Mouse (Mus musculus) liver, embryonic 11.5 days (tissue): ENCODE data around the gene Ldlrad3. TPM values are rescaled to one million over a fixed set of nuclear protein-coding genes. Genes with fewer than 3 reads are reported as not detected.

Experiments
- ATAC-seq: fragments of 200-750 bp; cut with Nextera tagmentation; replicated peaks from 2 replicates; pipeline ENCODE4 v1.8.0; 2017; ENCODE audit warnings: moderate number of reproducible peaks, mild to moderate bottlenecking, moderate TSS enrichment, moderate library complexity; ENCODE audit not compliant: low FRiP score
- DNase-seq: peaks from one replicate; pipeline ENCODE4 v3.0.0-alpha.2; 2017; ENCODE audit warnings: low spot score
- H3K27ac ChIP-seq: fragments of 300-500 bp; sonication (generic); 2 replicates; pipeline ENCODE4 v1.5.1; 2014; ENCODE audit warnings: mild to moderate bottlenecking, low read depth, low read length, control low read depth
- H3K27me3 ChIP-seq: fragments of 300-500 bp; sonication (generic); replicated peaks from 2 replicates; pipeline ENCODE4 v1.6.1; 2014; ENCODE audit warnings: low read length, mixed read lengths; ENCODE audit not compliant: control insufficient read depth, insufficient read depth
- H3K36me3 ChIP-seq: fragments of 300-500 bp; sonication (generic); 2 replicates; pipeline ENCODE4 v1.6.1; 2014; ENCODE audit warnings: mild to moderate bottlenecking, low read length, moderate library complexity, mixed read lengths; ENCODE audit not compliant: control insufficient read depth, insufficient read depth
- H3K4me1 ChIP-seq: fragments of 300-500 bp; sonication (generic); replicated peaks from 2 replicates; pipeline ENCODE4 v1.6.1; 2014; ENCODE audit warnings: low read length, mixed read lengths; ENCODE audit not compliant: control insufficient read depth, insufficient read depth
- H3K4me2 ChIP-seq: fragments of 300-500 bp; sonication (generic); 2 replicates; pipeline ENCODE4 v1.6.1; 2014; ENCODE audit warnings: mild to moderate bottlenecking, control low read depth, moderate library complexity
- H3K4me3 ChIP-seq: fragments of 300-500 bp; sonication (generic); 2 replicates; pipeline ENCODE4 v1.5.1; 2014; ENCODE audit warnings: low read depth, low read length, control low read depth
- H3K9ac ChIP-seq: fragments of 300-500 bp; sonication (generic); 2 replicates; pipeline ENCODE4 v1.6.1; 2014; ENCODE audit warnings: low read depth, low read length, control low read depth
- H3K9me3 ChIP-seq: fragments of 300-500 bp; sonication (generic); 2 replicates; pipeline ENCODE4 v1.6.1; 2016; ENCODE audit warnings: low read length, inconsistent platforms, mixed read lengths; ENCODE audit not compliant: control insufficient read depth
- WGBS: fragments of 180-500 bp; shearing (Covaris S2); extraction: QIAGEN DNeasy Blood & Tissue Kit; methylation state at CpG from one replicate; pipeline ENCODE4 v1.1.7; 2014; 5-methylcytosine and 5-hydroxymethylcytosine counted together
- polyA plus RNA-seq: library from polyadenylated mRNA; unstranded; fragments of >200 nt; fragmentation: Nextera tagmentation; extraction: Ambion mirVana; gene quantifications from 2 replicates; pipeline ENCODE4 v1.2.1, GENCODE M21; 2014

The Ldlrad3 gene
- 17.9 TPM in 2 replicates for polyA plus RNA-seq

- ATAC-seq, result peak; percentile 97
- 1% methylated on average over 75 of the region's 77 CpGs for WGBS
- Histone ChIP-seq H3K9me3 (no peaks in the 10 kb centered on the region), H3K4me3 (peak within 1 kb of the TSS; percentile 77), H3K27me3 (no peaks in the 10 kb centered on the region), H3K36me3 (no peaks in the 10 kb centered on the region), H3K4me1 (0 out of 2 replicates have a peak, but pooled peaks cover 2% of the 10 kb centered on the region), H3K4me2 (peak within 1 kb of the TSS; percentile 92), H3K9ac (peak within 1 kb of the TSS; percentile 77), H3K27ac (peak within 1 kb of the TSS; percentile 56; the same call in 1 of the 2 replicates)
- peak; percentile 96 for DNase-seq
Observed at GRCm38 (mm10) chr2:102185951-102186561, at the start of gene Ldlrad3. Ldlrad3 (minus strand) TSS chr2:102186385.

DNA sequence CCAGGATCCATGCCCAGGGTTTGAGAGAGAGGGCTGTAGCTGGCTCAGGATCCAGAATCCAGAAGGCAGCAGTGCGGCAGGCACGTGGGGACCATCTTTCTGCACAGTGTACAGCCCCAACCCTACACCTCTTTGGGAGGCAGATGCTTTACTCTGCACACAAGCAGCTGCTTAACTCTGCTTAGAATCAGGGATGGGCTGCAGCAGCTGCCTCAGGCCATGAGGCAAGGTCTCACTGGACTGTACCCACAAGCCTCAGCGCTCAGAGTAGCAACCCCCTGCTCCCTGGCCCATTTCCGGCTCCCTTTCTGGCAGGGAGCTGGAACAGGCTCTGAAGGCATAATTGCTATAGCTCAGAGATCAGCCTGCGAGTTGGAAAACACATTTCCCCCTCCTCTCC, 45.3 kb upstream of the Ldlrad3 start:
- WGBS, result 65% methylated on average over 5 of the region's 5 CpGs
- DNase-seq (no peak), ATAC-seq (no peak)
- Histone ChIP-seq H3K9ac (no peak overlapping the region), H3K36me3 (no peaks in the 10 kb centered on the region), H3K9me3 (no peaks in the 10 kb centered on the region), H3K27ac (no peak overlapping the region), H3K4me2 (no peak overlapping the region), H3K27me3 (no peaks in the 10 kb centered on the region), H3K4me1 (no peaks in the 10 kb centered on the region; the same call in 1 of the 2 replicates), H3K4me3 (no peak overlapping the region)

GRCm38 (mm10) chr2:102229126-102229525, 42.9 kb upstream of the Ldlrad3 start:
- DNase-seq (no peak), ATAC-seq (no peak)
- H3K4me1 ChIP-seq, result no peaks in the 10 kb centered on the region; the same call in 1 of the 2 replicates
- H3K27ac ChIP-seq, result no peak overlapping the region
- no peaks in the 10 kb centered on the region for H3K9me3 ChIP-seq
- no peak overlapping the region for H3K4me2 ChIP-seq
- no peak overlapping the region for H3K4me3 ChIP-seq
- no peaks in the 10 kb centered on the region for H3K36me3 ChIP-seq
- H3K27me3 ChIP-seq, result no peaks in the 10 kb centered on the region
- H3K9ac ChIP-seq, result no peak overlapping the region
- 89% methylated on average over 2 of the region's 2 CpGs for WGBS

DNA sequence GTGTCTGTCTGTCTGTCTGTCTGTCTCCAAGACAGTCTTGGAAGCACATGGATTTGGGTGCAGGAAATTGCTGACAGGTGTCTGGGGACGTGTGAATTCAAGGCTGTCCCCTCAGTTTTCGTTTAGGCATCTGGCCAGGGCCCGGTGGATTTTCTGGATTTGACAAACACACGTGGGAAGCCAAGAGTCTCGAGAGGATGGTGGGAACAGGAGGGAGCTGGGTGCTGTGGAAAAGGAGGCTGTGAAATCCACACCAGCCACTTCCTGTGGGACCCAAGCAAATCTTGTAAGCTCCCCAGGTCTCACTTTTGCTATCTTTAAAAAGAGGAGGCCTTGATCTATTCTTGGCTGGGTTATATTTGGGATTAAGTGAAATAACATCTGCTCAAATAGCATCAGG, 42.1 kb upstream of the Ldlrad3 start:
- ATAC-seq, result no peak
- no peak overlapping the region for H3K27ac ChIP-seq
- DNase-seq, result no peak
- H3K4me3 ChIP-seq, result no peak overlapping the region
- no peaks in the 10 kb centered on the region for H3K27me3 ChIP-seq
- no peaks in the 10 kb centered on the region; the same call in 1 of the 2 replicates for H3K4me1 ChIP-seq
- no peak overlapping the region for H3K9ac ChIP-seq
- no peaks in the 10 kb centered on the region for H3K36me3 ChIP-seq
- 71% methylated on average over 5 of the region's 5 CpGs for WGBS
- no peaks in the 10 kb centered on the region for H3K9me3 ChIP-seq
- H3K4me2 ChIP-seq, result no peak overlapping the region

GRCm38 (mm10) chr2:102227839-102228238, 41.7 kb upstream of the Ldlrad3 start:
- DNase-seq (no peak), ATAC-seq (no peak)
- Histone ChIP-seq H3K4me3 (no peak overlapping the region), H3K9me3 (no peaks in the 10 kb centered on the region), H3K27ac (no peak overlapping the region), H3K27me3 (no peaks in the 10 kb centered on the region), H3K4me2 (no peak overlapping the region), H3K9ac (no peak overlapping the region), H3K4me1 (no peaks in the 10 kb centered on the region; the same call in 1 of the 2 replicates), H3K36me3 (no peaks in the 10 kb centered on the region)
- 78% methylated on average over 8 of the region's 8 CpGs for WGBS

DNA sequence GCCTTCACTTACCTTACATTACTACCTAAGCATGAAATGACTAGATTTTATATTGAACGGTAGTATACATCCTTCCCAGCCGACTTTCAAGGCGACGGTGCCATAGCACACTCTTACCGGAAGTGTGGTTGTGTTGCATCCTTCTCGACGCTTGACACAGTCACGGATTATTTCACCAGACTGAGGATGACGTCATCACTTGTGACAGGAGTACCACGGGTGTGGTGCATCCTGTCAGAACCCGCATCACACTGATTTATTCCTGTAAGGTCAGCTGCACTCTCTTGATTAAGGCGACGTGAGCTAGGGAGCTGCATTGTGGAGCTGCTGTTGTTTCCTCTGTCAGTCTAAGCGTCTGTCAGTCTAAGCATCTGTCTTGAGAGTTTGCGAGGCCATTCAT, 40.1 kb upstream of the Ldlrad3 start:
- H3K4me2 ChIP-seq, result no peak overlapping the region
- no peak overlapping the region for H3K4me3 ChIP-seq
- no peaks in the 10 kb centered on the region for H3K27me3 ChIP-seq
- no peak overlapping the region for H3K9ac ChIP-seq
- ATAC-seq (no peak), DNase-seq (no peak)
- no peaks in the 10 kb centered on the region for H3K9me3 ChIP-seq
- H3K4me1 ChIP-seq, result no peaks in the 10 kb centered on the region; the same call in 1 of the 2 replicates
- WGBS, result 66% methylated on average over 15 of the region's 15 CpGs
- no peaks in the 10 kb centered on the region for H3K36me3 ChIP-seq
- no peak overlapping the region for H3K27ac ChIP-seq

- Histone ChIP-seq H3K27ac (no peak overlapping the region), H3K27me3 (no peaks in the 10 kb centered on the region), H3K4me2 (no peak overlapping the region), H3K4me1 (no peaks in the 10 kb centered on the region), H3K36me3 (no peaks in the 10 kb centered on the region), H3K4me3 (no peak overlapping the region), H3K9ac (no peak overlapping the region), H3K9me3 (no peaks in the 10 kb centered on the region)
- WGBS, result 27% methylated on average over 11 of the region's 11 CpGs
- DNase-seq (no peak), ATAC-seq (no peak)
Observed at GRCm38 (mm10) chr2:102223355-102224128, 37.4 kb upstream of the Ldlrad3 start.

DNA sequence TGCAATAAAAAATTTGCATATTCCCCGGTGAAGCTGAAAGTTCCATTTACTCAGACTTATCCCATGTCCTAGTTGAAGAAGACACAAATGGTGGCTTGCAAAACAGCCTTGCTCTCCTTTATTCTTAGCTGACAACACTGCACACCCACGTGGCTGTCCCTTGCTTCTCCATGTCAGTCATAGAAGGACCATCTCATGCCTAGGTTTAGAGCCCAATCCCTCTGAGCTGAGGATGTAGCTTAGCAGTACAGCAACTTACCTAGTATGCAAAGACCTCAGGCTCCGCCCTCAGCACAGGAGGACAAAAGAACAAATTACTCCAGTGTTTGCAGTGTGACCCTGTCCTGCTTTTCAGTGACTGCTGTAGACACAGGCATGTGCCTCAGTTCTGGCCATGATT, 36.6 kb upstream of the Ldlrad3 start:
- Histone ChIP-seq H3K27me3 (no peaks in the 10 kb centered on the region), H3K4me2 (no peak overlapping the region), H3K36me3 (no peaks in the 10 kb centered on the region), H3K9ac (no peak overlapping the region), H3K4me1 (no peaks in the 10 kb centered on the region), H3K9me3 (no peaks in the 10 kb centered on the region), H3K27ac (no peak overlapping the region), H3K4me3 (no peak overlapping the region)
- 68% methylated on average over 3 of the region's 3 CpGs for WGBS
- ATAC-seq (no peak), DNase-seq (no peak)

- H3K9ac ChIP-seq, result no peak overlapping the region
- H3K4me3 ChIP-seq, result no peak overlapping the region
- ATAC-seq (no peak), DNase-seq (no peak)
- no peaks in the 10 kb centered on the region for H3K27me3 ChIP-seq
- H3K4me1 ChIP-seq, result no peaks in the 10 kb centered on the region
- H3K9me3 ChIP-seq, result no peaks in the 10 kb centered on the region
- WGBS, result 82% methylated on average over 1 of the region's 1 CpGs
- H3K4me2 ChIP-seq, result no peak overlapping the region
- H3K36me3 ChIP-seq, result no peaks in the 10 kb centered on the region
- no peak overlapping the region for H3K27ac ChIP-seq
Observed at GRCm38 (mm10) chr2:102216817-102217216, 30.6 kb upstream of the Ldlrad3 start.
